In the genomic region with DNA sequence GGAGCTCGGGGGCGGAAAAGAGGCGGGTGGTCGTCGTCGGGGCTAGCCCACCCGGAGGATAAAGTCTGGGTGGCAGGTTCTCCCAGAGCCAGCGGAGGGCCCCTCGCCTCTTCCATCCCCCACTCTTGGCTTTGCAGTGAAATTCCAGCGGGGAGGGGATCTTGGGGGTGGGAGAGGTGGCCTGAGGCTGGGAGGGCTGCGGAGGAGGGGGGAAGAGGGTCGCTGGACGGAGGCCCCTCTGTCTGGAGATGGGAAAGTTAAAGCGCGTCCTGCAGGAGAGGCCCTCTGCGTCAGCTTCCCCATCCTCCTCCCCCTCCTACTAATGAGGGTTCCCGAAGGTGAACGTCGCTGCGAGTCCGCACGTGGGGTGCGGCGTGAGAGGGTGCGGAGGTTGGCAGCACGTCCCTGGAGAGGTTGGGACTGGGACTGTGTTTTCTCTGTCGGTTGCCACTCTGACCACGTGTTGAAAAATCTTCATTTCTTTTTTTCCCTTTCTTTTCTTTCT, we compare ENCODE assay signal across 8 mouse cellular contexts. TPM values are rescaled to one million over a fixed set of nuclear protein-coding genes. Genes with fewer than 3 reads are reported as not detected.
A peak's percentile ranks its signal among the peaks of the same experiment; 100 is the strongest.
DNase-seq lines count a peak whose midpoint lies in the region; ATAC-seq and TF ChIP-seq lines count a peak whose summit lies in the region.

No protein-coding gene starts in this region.

- no peak for TF ChIP-seq EP300 in liver, embryonic 14.5 days (IDR thresholded peaks at IDR 0.05; ENCODE audit: low read depth)

- no peak for TF ChIP-seq CTCF in liver, embryonic 14.5 days (IDR thresholded peaks at IDR 0.05; ENCODE audit: low read depth)
- TF ChIP-seq CTCF in olfactory bulb, adult 2 months (IDR thresholded peaks at IDR 0.05; ENCODE audit: insufficient read depth, low read depth, low read length): no peak

- peak overlapping the region; percentile 76 for H3K4me3 ChIP-seq in forebrain, embryonic 12.5 days (replicated peaks)
- H3K4me3 ChIP-seq in hindbrain, embryonic 16.5 days (ENCODE audit: low read length): peak overlapping the region; percentile 44
- H3K4me3 ChIP-seq in liver, embryonic 14.5 days (ENCODE audit: insufficient read depth in 1 of 2, low read depth in 2 of 2, low read length in 2 of 2): peak overlapping the region in 1 of 2 experiments; percentile 6; a peak in 3 of 4 replicates
- H3K4me3 ChIP-seq in olfactory bulb, adult 2 months (ENCODE audit: insufficient read depth, low read depth, low read length): peak overlapping the region; percentile 29

- under 1% methylated on average over 28 of the region's 28 CpGs for WGBS in forebrain, embryonic 12.5 days
- under 1% methylated on average over 28 of the region's 28 CpGs for WGBS in hindbrain, embryonic 16.5 days
- under 1% methylated on average over 28 of the region's 28 CpGs for WGBS in liver, embryonic 14.5 days (ENCODE audit: insufficient replicate concordance)
- WGBS in olfactory bulb, adult 2 months: 2% methylated on average over 28 of the region's 28 CpGs

- H3K27me3 ChIP-seq in forebrain, embryonic 12.5 days: peaks cover 42% of the 10 kb centered on the region
- H3K27me3 ChIP-seq in hindbrain, embryonic 16.5 days (replicated peaks; ENCODE audit: control insufficient read depth, insufficient read depth, low read length): peaks cover 29% of the 10 kb centered on the region
- H3K27me3 ChIP-seq in liver, embryonic 14.5 days (ENCODE audit: control insufficient read depth, insufficient read depth, low read length): peaks cover 93% of the 10 kb centered on the region

- no peak for ATAC-seq in forebrain, embryonic 12.5 days (ENCODE audit: low FRiP score)
- no peak for ATAC-seq in hindbrain, embryonic 16.5 days
- no peak for ATAC-seq in liver, embryonic 14.5 days (ENCODE audit: insufficient read depth)

- H3K9ac ChIP-seq in forebrain, embryonic 12.5 days: peak overlapping the region; percentile 21; the same call in 1 of the 2 replicates
- H3K9ac ChIP-seq in hindbrain, embryonic 16.5 days (ENCODE audit: low read depth, low read length): no peak overlapping the region; the same call in 1 of the 2 replicates
- H3K9ac ChIP-seq in liver, embryonic 14.5 days (replicated peaks): no peak overlapping the region

- H3K36me3 ChIP-seq in forebrain, embryonic 12.5 days (replicated peaks): no peaks in the 10 kb centered on the region
- H3K36me3 ChIP-seq in hindbrain, embryonic 16.5 days (ENCODE audit: control insufficient read depth, insufficient read depth, low read length): no peaks in the 10 kb centered on the region
- H3K36me3 ChIP-seq in liver, embryonic 14.5 days (replicated peaks; ENCODE audit: control insufficient read depth, insufficient read depth, low read depth): no peaks in the 10 kb centered on the region

- peaks cover 64% of the 10 kb centered on the region for H3K4me1 ChIP-seq in forebrain, embryonic 12.5 days
- peaks cover 53% of the 10 kb centered on the region for H3K4me1 ChIP-seq in hindbrain, embryonic 16.5 days (ENCODE audit: control insufficient read depth, insufficient read depth, low read depth, low read length)
- H3K4me1 ChIP-seq in liver, embryonic 14.5 days (replicated peaks; ENCODE audit: control insufficient read depth in 2 of 2, insufficient read depth in 2 of 2, low read length in 1 of 2): peaks cover 0 to 15% of the 10 kb centered on the region in 2 experiments
- peaks cover 47% of the 10 kb centered on the region for H3K4me1 ChIP-seq in olfactory bulb, adult 2 months (ENCODE audit: control insufficient read depth, insufficient read depth, low read length)

- TF ChIP-seq POLR2A in olfactory bulb, adult 2 months (IDR thresholded peaks at IDR 0.05; ENCODE audit: insufficient read depth, low read depth, low read length): no peak

- H3K4me2 ChIP-seq in forebrain, embryonic 12.5 days: peak overlapping the region; percentile 82
- H3K4me2 ChIP-seq in hindbrain, embryonic 16.5 days (ENCODE audit: low read length): peak overlapping the region; percentile 64
- H3K4me2 ChIP-seq in liver, embryonic 14.5 days (ENCODE audit: low read depth): peak overlapping the region; percentile 79

- H3K27ac ChIP-seq in forebrain, embryonic 12.5 days: peak overlapping the region; percentile 90
- H3K27ac ChIP-seq in hindbrain, embryonic 16.5 days (ENCODE audit: low read depth, low read length): no peak overlapping the region
- H3K27ac ChIP-seq in liver, embryonic 14.5 days: no peak overlapping the region
- H3K27ac ChIP-seq in olfactory bulb, adult 2 months (ENCODE audit: insufficient read depth, low read depth, low read length): no peak overlapping the region

- peak; percentile 25 for DNase-seq in thymus, postnatal 25 days
- DNase-seq in thymus, postnatal 10 days (ENCODE audit: low spot score in 2 of 2): no peak
- no peak for DNase-seq in liver, embryonic 14.5 days (ENCODE audit: low read depth in 3 of 3, low spot score in 3 of 3)
- no peak for DNase-seq in gastrocnemius, adult 8-10 months (ENCODE audit: low spot score in 2 of 2)
- no peak for DNase-seq in MN1 (ENCODE audit: low spot score)

- H3K9me3 ChIP-seq in forebrain, embryonic 12.5 days: no peaks in the 10 kb centered on the region
- no peaks in the 10 kb centered on the region for H3K9me3 ChIP-seq in hindbrain, embryonic 16.5 days (ENCODE audit: control insufficient read depth, low read length)
- H3K9me3 ChIP-seq in liver, embryonic 14.5 days (ENCODE audit: control insufficient read depth, low read length): no peaks in the 10 kb centered on the region

RNA-seq across cellular contexts. Expression of a gene that starts 1.4 kb away (rescaled TPM):
- 1,349 and 1,505 TPM in 2 replicates for polyA plus RNA-seq in forebrain, embryonic 12.5 days (2016; fragmentation: Nextera tagmentation; extraction: Ambion mirVana)
- polyA plus RNA-seq in hindbrain, embryonic 16.5 days (2015; fragmentation: Nextera tagmentation; extraction: Ambion mirVana): 248 and 340 TPM in 2 replicates
- polyA plus RNA-seq in liver, embryonic 14.5 days (2012; rRNA removed): 4.9 and 7.5 TPM in 2 replicates
- 52.5 and 59.4 TPM in 2 replicates for polyA plus RNA-seq in liver, embryonic 14.5 days (2014; fragmentation: Nextera tagmentation; extraction: Ambion mirVana)
- polyA plus RNA-seq in olfactory bulb, adult 2 months (2012; ENCODE audit: insufficient read depth, insufficient read length, low replicate concordance, missing spikeins): 47.9 TPM in 1 of 2 replicates, not detected in the other
- 10 to 100 TPM in 2 of 4 experiments, 1 to 10 TPM in 2; 5.0 to 16.2 (median 9.6) TPM for total RNA-seq in gastrocnemius, adult 8-10 months (2022)

RNA-seq across cellular contexts. Expression of a gene that starts 44.0 kb away (rescaled TPM):
- polyA plus RNA-seq in forebrain, embryonic 12.5 days (2016; fragmentation: Nextera tagmentation; extraction: Ambion mirVana): 8.8 and 9.9 TPM in 2 replicates
- 6.0 and 8.6 TPM in 2 replicates for polyA plus RNA-seq in hindbrain, embryonic 16.5 days (2015; fragmentation: Nextera tagmentation; extraction: Ambion mirVana)
- 0.53 and 0.75 TPM in 2 replicates for polyA plus RNA-seq in liver, embryonic 14.5 days (2012; rRNA removed)
- polyA plus RNA-seq in liver, embryonic 14.5 days (2014; fragmentation: Nextera tagmentation; extraction: Ambion mirVana): 0.29 and 0.43 TPM in 2 replicates
- polyA plus RNA-seq in olfactory bulb, adult 2 months (2012; ENCODE audit: insufficient read depth, insufficient read length, low replicate concordance, missing spikeins): not detected in 2 replicates
- total RNA-seq in gastrocnemius, adult 8-10 months (2022): 100 to 1,000 TPM; 119 to 144 (median 138) TPM
